Mouse (Mus musculus) gastrocnemius, postnatal 10 days (tissue): Measurements from ENCODE around the gene Prkra. TPM values are rescaled to one million over a fixed set of nuclear protein-coding genes. Genes with fewer than 3 reads are reported as not detected.
"Not testable (repeated sequence)": the region's sequence is repeated elsewhere in the genome, so short reads cannot be mapped to it uniquely, and the experiment has no call there.

ENCODE experiments used
- DNase-seq: peaks from one replicate; pipeline ENCODE4 v3.0.0; 2021; ENCODE audit warnings: mixed read lengths
- total RNA-seq, 2 experiments: library from RNA; stranded (reverse); gene quantifications; 2 replicates each; pipeline ENCODE4 v1.2.3; 2021

Prkra gene
- total RNA-seq, 2 experiments from 2014 or later: 10.3 to 13.4 TPM

- no peak for DNase-seq
Observed at GRCm38 (mm10) chr2:76655982-76656381, 8.2 kb upstream of the Prkra start.

GRCm38 (mm10) chr2:76655444-76655843 lies 7.6 kb upstream of the Prkra start:
- DNase-seq: no peak

GRCm38 (mm10) chr2:76654646-76655045 lies 6.8 kb upstream of the Prkra start:
- no peak for DNase-seq

- no peak for DNase-seq
Observed at GRCm38 (mm10) chr2:76653070-76653469, 5.3 kb upstream of the Prkra start.

GRCm38 (mm10) chr2:76648666-76649141 lies 889 bp upstream of the Prkra start:
- peak; percentile 31 for DNase-seq

- no peak for DNase-seq
Observed at GRCm38 (mm10) chr2:76647441-76647869, 360 bp downstream of the Prkra start.

GRCm38 (mm10) chr2:76643801-76644200 lies 4.0 kb downstream of the Prkra start:
- DNase-seq: no peak

GRCm38 (mm10) chr2:76639637-76640036 lies 8.2 kb downstream of the Prkra start:
- DNase-seq: no peak

- DNase-seq: no peak
Observed at GRCm38 (mm10) chr2:76631600-76631999, 16.2 kb downstream of the Prkra start.

- DNase-seq: no peak
Observed at GRCm38 (mm10) chr2:76630293-76630692, 17.5 kb downstream of the Prkra start.

- DNase-seq: not testable (repeated sequence)
Observed at GRCm38 (mm10) chr2:76622316-76622715, 25.5 kb downstream of the Prkra start.

GRCm38 (mm10) chr2:76621724-76622123 lies 26.1 kb downstream of the Prkra start:
- no peak for DNase-seq

GRCm38 (mm10) chr2:76620188-76620587 lies 27.6 kb downstream of the Prkra start:
- no peak for DNase-seq

- DNase-seq: peak; percentile 20
Observed at GRCm38 (mm10) chr2:76618078-76618477, 29.7 kb downstream of the Prkra start.

- no peak for DNase-seq
Observed at GRCm38 (mm10) chr2:76611996-76612395, 35.8 kb downstream of the Prkra start.

GRCm38 (mm10) chr2:76610326-76611104 lies 37.3 kb downstream of the Prkra start:
- DNase-seq: no peak

- no peak for DNase-seq
Observed at GRCm38 (mm10) chr2:76606704-76607103, 41.1 kb downstream of the Prkra start.

GRCm38 (mm10) chr2:76602256-76602655 lies 45.6 kb downstream of the Prkra start:
- DNase-seq: no peak

GRCm38 (mm10) chr2:76599214-76599613 lies 48.6 kb downstream of the Prkra start:
- no peak for DNase-seq

- DNase-seq: no peak
Observed at GRCm38 (mm10) chr2:76597521-76597920, 50.3 kb downstream of the Prkra start.

- DNase-seq: no peak
Observed at GRCm38 (mm10) chr2:76592401-76592924, 55.4 kb downstream of the Prkra start.

- no peak for DNase-seq
Observed at GRCm38 (mm10) chr2:76590221-76590620, 57.6 kb downstream of the Prkra start.

- DNase-seq: no peak
Observed at GRCm38 (mm10) chr2:76586906-76587305, 60.9 kb downstream of the Prkra start.

GRCm38 (mm10) chr2:76585090-76585489 lies 62.7 kb downstream of the Prkra start:
- DNase-seq: no peak
